In the genomic region with DNA sequence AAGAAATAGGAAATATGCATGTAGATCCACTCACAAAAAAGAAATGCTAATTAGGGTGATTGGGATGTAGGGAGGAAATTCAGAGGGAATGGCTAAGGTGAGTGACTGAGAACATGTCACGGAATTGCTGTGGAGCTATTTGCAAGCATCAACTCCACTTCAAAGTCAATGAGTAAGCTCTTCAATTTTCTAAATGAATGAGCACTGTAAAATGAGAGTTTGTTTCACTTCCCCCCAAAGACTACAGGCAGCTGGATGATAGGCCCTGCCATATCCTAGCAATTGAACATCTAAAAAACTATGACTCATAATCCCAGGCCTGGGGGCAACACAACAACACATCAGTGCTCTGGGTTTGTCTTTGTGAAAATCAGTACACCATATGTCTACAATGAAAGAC, we compare ENCODE assay signal across 33 mouse cellular contexts.
"Had no signal": no experiment of that assay in that cellular context is flagged by ENCODE, and none has a peak within 500 bp of the region (broad histone marks: within the 10 kb centered on the region; RNA-seq: fewer than 3 reads in every experiment).

No protein-coding gene starts in this region.

- H3K36me3 ChIP-seq: heart, embryonic 15.5 days; hindbrain, embryonic 10.5 days; hindbrain, embryonic 12.5 days; hindbrain, embryonic 13.5 days; hindbrain, embryonic 15.5 days; intestine, embryonic 15.5 days; kidney, embryonic 15.5 days had no signal

- H3K4me2 ChIP-seq: heart, embryonic 11.5 days; heart, embryonic 13.5 days; heart, embryonic 15.5 days; hindbrain, embryonic 12.5 days; hindbrain, embryonic 13.5 days; hindbrain, embryonic 14.5 days; hindbrain, embryonic 15.5 days; intestine, embryonic 15.5 days; kidney, embryonic 15.5 days had no signal

- DNase-seq: heart, postnatal 10 days; heart, postnatal 14 days; heart, postnatal 36 days; heart, postnatal 4 days; kidney, adult 11 months; kidney, adult 18-20 months; kidney, adult 2 months; kidney, adult 8-10 months; kidney, adult 9 months; kidney, postnatal 10 days; kidney, postnatal 14 days; kidney, postnatal 25 days; kidney, postnatal 36 days; kidney, postnatal 4 days; layer of hippocampus, adult 9-11 months; layer of hippocampus, postnatal 36 days had no signal

- H3K9me3 ChIP-seq: heart, embryonic 13.5 days; heart, embryonic 15.5 days; hindbrain, embryonic 10.5 days; hindbrain, embryonic 12.5 days; hindbrain, embryonic 13.5 days; hindbrain, embryonic 15.5 days; intestine, embryonic 15.5 days; kidney, embryonic 15.5 days had no signal

- H3K4me1 ChIP-seq: hindbrain, embryonic 10.5 days; hindbrain, embryonic 12.5 days; hindbrain, embryonic 13.5 days; hindbrain, embryonic 15.5 days; intestine, embryonic 15.5 days; kidney, embryonic 15.5 days had no signal

- ATAC-seq: hindbrain, embryonic 16.5 days; inflammation-experienced regulatory T-cells, adult 6 months; intestine, embryonic 15.5 days; intestine, embryonic 16.5 days; intestine, postnatal 0 days had no signal

- H3K27ac ChIP-seq: heart, embryonic 13.5 days; heart, embryonic 15.5 days; hindbrain, embryonic 10.5 days; hindbrain, embryonic 12.5 days; hindbrain, embryonic 13.5 days; hindbrain, embryonic 14.5 days; hindbrain, embryonic 15.5 days; intestine, embryonic 15.5 days; kidney, embryonic 15.5 days; kidney, postnatal 0 days; layer of hippocampus, adult 2 months; left cerebral cortex, adult 2 months had no signal

- H3K9ac ChIP-seq: heart, embryonic 13.5 days; heart, embryonic 15.5 days; hindbrain, embryonic 12.5 days; hindbrain, embryonic 13.5 days; hindbrain, embryonic 14.5 days; hindbrain, embryonic 15.5 days; intestine, embryonic 15.5 days; kidney, embryonic 15.5 days had no signal

- H3K27me3 ChIP-seq: heart, embryonic 13.5 days; heart, embryonic 15.5 days; hindbrain, embryonic 12.5 days; hindbrain, embryonic 13.5 days; hindbrain, embryonic 15.5 days; intestine, embryonic 15.5 days; kidney, embryonic 15.5 days had no signal

- H3K4me3 ChIP-seq: heart, embryonic 13.5 days; heart, embryonic 15.5 days; hindbrain, embryonic 10.5 days; hindbrain, embryonic 12.5 days; hindbrain, embryonic 13.5 days; hindbrain, embryonic 15.5 days; intestine, embryonic 15.5 days; kidney, embryonic 15.5 days; layer of hippocampus, adult 2 months; left cerebral cortex, adult 2 months had no signal
